Mouse (Mus musculus) E14TG2a.4 (cell line): Measurements from ENCODE around the gene Slc13a2.

Experiments used
- H3K27me3 ChIP-seq: 2 replicates; pipeline ENCODE4 v1.6.1; 2014; ENCODE audit warnings: low read length, control low read depth; ENCODE audit not compliant: insufficient read depth
- H3K36me3 ChIP-seq: 2 replicates; pipeline ENCODE4 v1.6.1; 2014; ENCODE audit warnings: low read length, control low read depth; ENCODE audit not compliant: insufficient read depth
- H3K4me1 ChIP-seq: replicated peaks from 2 replicates; pipeline ENCODE4 v1.6.1; 2014; ENCODE audit warnings: low read depth, low read length, control low read depth
- H3K4me3 ChIP-seq: replicated peaks from 2 replicates; pipeline ENCODE4 v1.5.1; 2014; ENCODE audit warnings: mild to moderate bottlenecking, low read length
- H3K9me3 ChIP-seq: 2 replicates; pipeline ENCODE4 v1.6.1; 2014; ENCODE audit warnings: low read length, control low read depth
- CTCF ChIP-seq: conservative IDR thresholded peaks from 2 replicates; pipeline ENCODE4 v1.5.1; 2014; ENCODE audit warnings: low read length
- NANOG ChIP-seq: IDR thresholded peaks from 2 replicates; pipeline ENCODE4 v1.6.1; 2014; ENCODE audit warnings: borderline replicate concordance, low read length, mixed read lengths
- POU5F1 ChIP-seq: IDR thresholded peaks from 2 replicates; pipeline ENCODE4 v1.6.1; 2014; ENCODE audit warnings: low read length, borderline replicate concordance

The Slc13a2 gene

DNA sequence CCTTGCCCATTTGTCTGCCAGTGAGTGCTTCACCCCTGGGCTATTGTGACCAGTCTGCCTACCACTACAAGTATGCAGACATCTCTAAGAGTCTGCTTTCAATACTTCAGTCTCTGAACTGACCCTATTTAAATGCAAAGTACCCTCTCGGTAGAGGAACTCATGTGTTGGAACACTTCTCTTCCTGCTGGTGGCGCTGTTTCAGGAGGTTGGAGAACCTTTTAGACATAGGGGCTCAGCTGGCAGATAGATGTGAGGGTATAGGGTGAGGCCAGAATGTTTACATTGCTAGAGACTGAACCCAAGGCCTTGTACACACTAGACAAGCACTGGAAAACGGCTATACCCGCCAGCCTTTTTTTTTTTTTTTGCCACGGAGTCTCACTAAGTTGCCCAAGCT, 6.3 kb upstream of the Slc13a2 start:
- Histone ChIP-seq H3K4me1 (peaks cover 56% of the 10 kb centered on the region), H3K27me3 (peaks cover 8% of the 10 kb centered on the region), H3K36me3 (no peaks in the 10 kb centered on the region), H3K4me3 (no peak overlapping the region), H3K9me3 (no peaks in the 10 kb centered on the region)
- TF ChIP-seq POU5F1 (no peak), NANOG (no peak), CTCF (peak; percentile 66)

DNA sequence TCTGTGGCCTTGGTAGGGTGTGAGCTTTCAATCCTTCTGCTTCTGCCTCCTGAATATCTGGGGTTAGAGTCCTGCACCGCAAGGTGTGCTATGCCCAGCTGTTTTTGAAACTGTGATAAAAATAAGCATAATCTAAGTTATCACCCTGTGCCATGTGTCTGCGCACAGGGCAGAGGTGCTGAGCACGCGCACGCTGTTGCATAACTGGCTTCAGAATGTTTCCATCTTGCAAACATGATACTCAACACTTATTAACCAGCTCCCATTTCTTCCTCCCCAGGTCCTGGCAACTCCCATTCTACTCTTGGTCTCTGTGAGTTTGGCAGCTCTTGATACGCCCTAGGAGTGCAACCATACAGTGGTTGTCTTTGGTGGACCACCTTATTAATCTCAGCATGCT, 5.6 kb upstream of the Slc13a2 start:
- peaks cover 5% of the 10 kb centered on the region; the same call in 1 of the 2 replicates for H3K27me3 ChIP-seq
- H3K4me1 ChIP-seq, result peaks cover 63% of the 10 kb centered on the region
- TF ChIP-seq POU5F1 (no peak), NANOG (no peak), CTCF (no peak)
- no peaks in the 10 kb centered on the region for H3K36me3 ChIP-seq
- H3K9me3 ChIP-seq, result no peaks in the 10 kb centered on the region
- no peak overlapping the region for H3K4me3 ChIP-seq

DNA sequence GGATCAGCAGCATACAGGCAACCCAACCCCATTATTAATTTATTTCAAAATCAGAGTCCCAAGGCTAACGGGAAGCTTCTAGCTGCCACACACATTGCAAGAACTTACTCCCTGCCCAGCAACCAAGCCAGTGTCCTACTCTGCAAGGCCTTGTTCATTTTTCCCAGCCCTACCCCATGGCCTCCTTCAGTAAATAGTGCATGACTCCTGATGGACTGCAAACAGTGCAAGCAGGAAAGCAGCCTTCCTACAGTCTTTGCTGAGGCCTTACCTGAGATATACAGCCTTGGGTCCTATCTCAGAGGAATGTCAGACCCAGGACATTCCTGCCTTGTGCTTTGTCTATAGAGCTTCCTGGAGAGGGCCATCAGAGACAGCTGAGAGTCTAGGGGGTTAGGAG, 3.6 kb upstream of the Slc13a2 start:
- H3K4me3 ChIP-seq, result no peak overlapping the region
- no peaks in the 10 kb centered on the region for H3K36me3 ChIP-seq
- peaks cover 71% of the 10 kb centered on the region for H3K4me1 ChIP-seq
- TF ChIP-seq CTCF (no peak), NANOG (no peak), POU5F1 (no peak)
- peaks cover 5% of the 10 kb centered on the region; the same call in 1 of the 2 replicates for H3K27me3 ChIP-seq
- H3K9me3 ChIP-seq, result no peaks in the 10 kb centered on the region

DNA sequence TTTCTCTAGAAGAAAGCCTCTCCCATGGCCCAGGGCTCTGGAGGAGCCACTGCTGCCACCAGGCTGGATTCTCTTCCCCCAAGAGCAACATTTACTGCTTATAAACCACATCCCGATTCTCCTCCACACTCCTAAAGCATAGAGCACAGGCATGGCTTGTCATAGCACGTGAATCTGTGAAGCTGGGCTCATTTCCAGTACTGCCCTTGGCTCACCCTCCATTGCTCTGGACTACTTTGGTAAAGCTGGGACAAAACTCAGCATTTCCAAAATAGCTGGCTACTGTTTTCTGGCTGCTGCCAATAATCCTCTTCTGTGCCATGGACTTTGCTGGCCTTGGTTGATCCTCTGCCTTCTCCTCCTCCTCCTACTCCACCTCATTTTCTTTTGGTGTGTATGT, 2.3 kb upstream of the Slc13a2 start:
- H3K9me3 ChIP-seq, result no peaks in the 10 kb centered on the region
- TF ChIP-seq CTCF, result no peak
- no peak for TF ChIP-seq NANOG
- no peak for TF ChIP-seq POU5F1
- H3K36me3 ChIP-seq, result no peaks in the 10 kb centered on the region
- peaks cover 75% of the 10 kb centered on the region for H3K4me1 ChIP-seq
- peaks cover 5% of the 10 kb centered on the region; the same call in 1 of the 2 replicates for H3K27me3 ChIP-seq
- H3K4me3 ChIP-seq, result no peak overlapping the region

DNA sequence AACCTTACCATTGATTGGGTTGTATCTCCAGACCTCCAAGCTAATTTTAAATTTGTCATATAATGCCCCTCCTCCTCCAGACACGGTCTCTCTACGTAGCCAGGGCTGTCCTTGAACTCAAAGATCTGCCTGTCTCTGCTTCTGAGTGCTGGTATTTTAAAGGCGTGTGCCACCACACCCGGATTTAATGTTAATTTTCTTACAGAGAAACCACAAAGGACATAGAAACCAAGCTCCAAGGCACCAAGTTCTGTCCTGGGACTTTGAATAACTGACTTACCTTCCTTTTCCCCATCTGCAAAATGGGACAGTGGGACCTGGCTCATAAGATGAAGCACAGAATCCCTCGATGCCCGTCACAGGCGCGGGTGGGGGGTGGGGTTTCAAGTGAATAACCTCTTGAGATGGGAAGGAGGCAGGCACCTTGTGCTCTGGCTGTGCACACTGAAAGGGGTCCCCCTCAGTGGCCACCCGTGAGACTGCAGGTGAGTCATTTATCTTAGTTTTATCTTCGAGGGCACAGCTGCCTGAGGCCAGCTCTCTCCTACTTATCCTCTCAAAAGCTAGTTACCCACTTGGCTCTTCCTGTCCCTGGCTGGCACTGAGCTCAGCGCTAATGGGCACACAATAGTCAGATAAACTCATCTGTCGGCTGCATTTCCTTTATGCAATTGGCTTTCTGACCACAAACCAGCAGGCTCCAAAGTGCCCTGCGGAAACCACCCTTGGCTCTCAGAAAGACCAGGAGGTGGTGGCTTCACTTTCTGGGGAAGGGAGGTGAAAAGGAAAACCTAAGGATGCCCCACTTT, 612 bp downstream of the Slc13a2 start:
- Histone ChIP-seq H3K36me3 (no peaks in the 10 kb centered on the region), H3K4me3 (peak overlapping the region; percentile 27; the same call in 1 of the 2 replicates), H3K27me3 (peaks cover 5% of the 10 kb centered on the region; the same call in 1 of the 2 replicates), H3K4me1 (peaks cover 63% of the 10 kb centered on the region), H3K9me3 (no peaks in the 10 kb centered on the region)
- no peak for TF ChIP-seq CTCF
- TF ChIP-seq POU5F1, result no peak
- TF ChIP-seq NANOG, result no peak

DNA sequence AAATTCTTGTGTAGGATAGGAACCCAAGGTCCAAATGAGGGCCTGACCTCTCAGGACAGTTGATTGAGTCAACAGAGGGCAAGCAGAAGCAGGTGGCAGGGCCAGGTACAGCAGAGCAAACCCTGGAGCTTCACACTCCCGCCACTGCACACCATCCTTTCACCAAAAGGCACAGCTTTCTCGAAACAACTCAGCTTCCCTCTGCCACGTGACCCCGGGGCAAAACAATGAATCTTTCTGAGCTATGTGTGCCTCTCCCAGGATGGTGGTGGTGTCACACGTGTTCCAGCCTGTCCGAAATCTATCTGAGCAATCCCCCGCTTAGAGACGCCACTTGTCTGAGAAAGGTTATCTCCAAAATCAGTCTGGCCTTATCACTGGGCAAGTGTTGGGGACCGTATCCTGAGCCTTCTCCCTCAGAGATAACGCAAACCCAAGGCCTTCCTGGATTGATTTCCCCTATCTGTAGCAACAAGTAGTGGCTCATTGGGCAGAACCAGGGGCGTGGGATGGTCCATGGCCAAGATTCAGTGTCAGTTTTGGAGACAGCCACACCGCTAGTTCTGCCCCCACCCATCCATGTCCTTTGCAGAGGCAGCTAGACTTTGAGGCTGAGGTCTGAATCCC, 1.6 kb downstream of the Slc13a2 start:
- Histone ChIP-seq H3K4me3 (no peak overlapping the region), H3K9me3 (no peaks in the 10 kb centered on the region), H3K36me3 (no peaks in the 10 kb centered on the region), H3K4me1 (peaks cover 63% of the 10 kb centered on the region), H3K27me3 (no peaks in the 10 kb centered on the region)
- no peak for TF ChIP-seq POU5F1
- TF ChIP-seq CTCF, result no peak
- no peak for TF ChIP-seq NANOG

DNA sequence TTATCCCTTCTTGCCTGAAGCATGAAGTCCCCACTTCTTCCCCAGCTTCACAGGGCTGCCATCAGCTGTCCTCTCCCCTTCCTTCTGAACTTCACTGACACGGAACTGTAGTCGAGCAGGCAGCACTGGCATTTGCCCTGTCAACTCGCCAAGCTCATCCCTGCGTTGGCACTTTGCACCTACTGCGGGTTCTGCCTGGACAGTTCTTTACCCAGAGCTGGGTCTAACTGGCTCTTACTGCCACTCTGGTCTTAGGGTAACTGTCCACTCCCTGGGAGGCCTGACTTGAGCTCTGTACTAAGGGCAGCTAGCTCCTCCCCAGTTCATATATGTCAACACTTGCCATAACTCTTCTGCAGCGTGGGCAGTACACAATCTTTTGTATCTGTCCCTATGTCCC, 5.2 kb downstream of the Slc13a2 start:
- peaks cover 43% of the 10 kb centered on the region for H3K4me1 ChIP-seq
- no peaks in the 10 kb centered on the region for H3K36me3 ChIP-seq
- no peaks in the 10 kb centered on the region for H3K9me3 ChIP-seq
- H3K27me3 ChIP-seq, result no peaks in the 10 kb centered on the region
- no peak overlapping the region for H3K4me3 ChIP-seq
- TF ChIP-seq POU5F1 (no peak), NANOG (no peak), CTCF (no peak)

DNA sequence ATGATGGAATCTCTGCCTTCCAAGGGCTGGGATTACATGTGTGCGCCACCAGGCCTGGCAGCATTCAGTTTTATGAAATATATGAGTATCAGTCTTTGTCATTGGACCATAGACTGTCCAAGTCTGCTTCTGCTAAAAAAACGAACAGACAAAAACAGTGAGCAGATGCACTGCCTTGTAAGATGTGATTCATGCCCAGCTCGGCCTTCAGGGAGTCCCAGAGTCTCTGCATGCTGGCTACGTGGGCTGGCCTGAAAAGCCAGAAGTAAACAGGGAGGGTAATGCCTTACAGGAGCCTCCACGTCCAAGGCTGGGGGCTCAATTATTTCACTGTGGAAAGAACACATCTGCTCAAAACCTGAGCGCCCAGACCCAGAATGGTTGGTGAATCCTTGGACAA, 9.2 kb downstream of the Slc13a2 start:
- Histone ChIP-seq H3K27me3 (no peaks in the 10 kb centered on the region), H3K4me3 (no peak overlapping the region), H3K9me3 (no peaks in the 10 kb centered on the region), H3K36me3 (no peaks in the 10 kb centered on the region), H3K4me1 (peaks cover 17% of the 10 kb centered on the region)
- no peak for TF ChIP-seq NANOG
- no peak for TF ChIP-seq POU5F1

DNA sequence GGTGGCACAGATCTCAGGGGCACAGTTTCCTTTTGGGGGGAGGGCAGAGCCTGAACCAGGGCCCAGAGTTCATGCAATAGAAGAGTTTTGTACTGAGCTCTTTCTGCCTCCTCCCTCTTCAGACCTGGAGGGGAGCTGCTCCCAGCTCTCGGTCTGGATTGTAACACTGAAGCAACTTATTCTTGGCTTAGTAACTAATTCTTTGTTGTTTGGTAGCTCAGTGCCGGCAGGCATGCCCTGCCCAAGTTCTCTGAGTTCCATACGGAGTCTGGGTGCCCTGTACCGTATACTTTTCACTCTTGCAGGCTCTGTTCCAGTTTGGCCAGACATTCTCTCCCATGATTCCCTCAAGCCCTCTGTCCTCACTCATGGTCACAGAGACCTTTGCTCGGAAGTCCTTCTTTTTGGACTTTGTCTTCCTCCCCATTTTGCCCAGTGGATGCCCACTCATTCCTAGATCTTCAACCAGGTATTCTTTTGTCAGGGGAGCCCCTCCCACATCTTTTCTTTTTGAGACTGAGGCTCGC, 9.6 kb downstream of the Slc13a2 start:
- no peak for TF ChIP-seq POU5F1
- no peak for TF ChIP-seq NANOG
- no peak for TF ChIP-seq CTCF
- Histone ChIP-seq H3K36me3 (no peaks in the 10 kb centered on the region), H3K27me3 (no peaks in the 10 kb centered on the region)

More for the DNA sequence above, 9.6 kb downstream of the Slc13a2 start:
- peaks cover 17% of the 10 kb centered on the region for H3K4me1 ChIP-seq
- H3K9me3 ChIP-seq, result no peaks in the 10 kb centered on the region
- H3K4me3 ChIP-seq, result no peak overlapping the region
